Mouse (Mus musculus): ENCODE results near the gene AC129217.1. TPM values are rescaled to one million over a fixed set of nuclear protein-coding genes. Genes with fewer than 3 reads are reported as not detected.
A peak's percentile ranks its signal among the peaks of the same experiment; 100 is the strongest.
"Not testable (repeated sequence)": the region's sequence is repeated elsewhere in the genome, so short reads cannot be mapped to it uniquely, and the experiment has no call there.

The AC129217.1 gene
- total RNA-seq, 2 experiments from 2014 or later: not detected

DNA sequence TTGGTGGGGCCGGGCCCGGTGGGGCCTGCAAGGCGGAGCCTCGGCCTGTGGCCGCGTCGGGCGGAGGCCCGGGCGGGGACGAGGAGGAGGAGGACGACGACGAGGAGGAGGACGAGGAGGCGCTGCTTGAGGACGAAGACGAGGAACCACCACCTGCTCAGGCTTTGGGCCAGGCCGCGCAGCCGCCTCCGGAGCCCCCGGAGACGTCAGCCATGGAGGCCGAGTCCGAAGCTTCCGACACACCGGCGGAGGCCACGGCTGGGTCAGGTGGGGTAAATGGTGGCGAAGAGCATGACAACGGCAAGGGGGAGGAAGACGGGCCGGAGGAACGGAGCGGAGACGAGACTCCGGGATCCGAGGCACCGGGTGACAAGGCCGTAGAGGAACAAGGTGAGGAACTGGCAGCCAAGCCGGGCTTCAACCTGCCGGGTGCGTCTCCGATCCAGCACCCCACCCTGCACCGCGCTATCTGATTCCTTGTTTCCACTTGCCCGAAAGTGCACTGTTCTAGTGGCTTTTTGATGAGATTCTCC, 9.1 kb upstream of the AC129217.1 start:
- intact Hi-C loops (cut with DNase I): loop anchor here (5.0 kb wide), 1 partner anchor 73 kb away; no protein-coding TSS in a partner anchor

DNA sequence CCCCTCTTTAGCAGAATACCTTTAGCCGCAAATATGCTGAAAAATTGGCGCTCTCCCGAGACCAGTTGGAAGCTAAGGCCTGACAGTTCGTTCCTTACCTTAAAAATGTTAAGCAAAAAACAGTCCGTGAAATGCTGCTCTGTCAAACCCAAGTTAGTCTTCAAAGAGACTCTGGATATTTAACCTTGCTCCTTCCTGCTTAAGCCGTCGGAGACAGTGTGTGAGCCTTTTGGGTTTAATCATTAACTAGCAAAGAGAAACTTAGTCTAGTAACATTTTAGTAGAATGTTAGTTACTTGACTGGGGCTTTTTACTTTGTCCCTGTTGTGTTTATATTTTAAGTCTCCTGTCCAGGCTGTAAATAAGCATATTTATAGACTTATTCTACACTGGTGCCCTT, 8.4 kb upstream of the AC129217.1 start:
- no peak for DNase-seq (ENCODE audit: low spot score in 2 of 2)
- intact Hi-C loops (cut with DNase I): loop anchor here (5.0 kb wide), 1 partner anchor 74 kb away; no protein-coding TSS in a partner anchor

More for the DNA sequence above, 9.1 kb upstream of the AC129217.1 start:
- DNase-seq (ENCODE audit: low spot score in 2 of 2): no peak

DNA sequence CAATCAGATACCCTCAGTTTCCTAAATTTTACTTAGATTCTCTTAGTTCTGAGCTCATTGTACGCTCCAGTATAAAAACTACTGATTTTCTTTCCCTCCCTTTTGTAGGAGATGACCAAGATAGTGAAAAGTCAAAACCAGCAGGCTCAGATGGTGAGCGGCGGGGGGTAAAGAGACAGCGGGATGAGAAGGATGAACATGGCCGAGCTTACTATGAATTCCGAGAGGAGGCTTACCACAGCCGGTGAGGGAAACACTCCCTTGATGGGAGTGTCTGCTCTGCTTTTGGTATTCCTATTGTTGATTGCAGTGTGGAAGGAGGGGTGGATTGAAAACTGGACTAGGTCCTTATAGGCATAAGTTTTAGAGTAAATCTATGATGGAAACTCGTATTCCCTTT, 6.9 kb upstream of the AC129217.1 start:
- no peak for DNase-seq (ENCODE audit: low spot score in 2 of 2)
- intact Hi-C loops (cut with DNase I): loop anchor here (5.0 kb wide), 1 partner anchor 75 kb away; no protein-coding TSS in a partner anchor

GRCm38 (mm10) chr19:8830664-8831063, 1.1 kb downstream of the AC129217.1 start:
- intact Hi-C loops (cut with DNase I): no loop called here
- DNase-seq (ENCODE audit: low spot score in 2 of 2): no peak

DNA sequence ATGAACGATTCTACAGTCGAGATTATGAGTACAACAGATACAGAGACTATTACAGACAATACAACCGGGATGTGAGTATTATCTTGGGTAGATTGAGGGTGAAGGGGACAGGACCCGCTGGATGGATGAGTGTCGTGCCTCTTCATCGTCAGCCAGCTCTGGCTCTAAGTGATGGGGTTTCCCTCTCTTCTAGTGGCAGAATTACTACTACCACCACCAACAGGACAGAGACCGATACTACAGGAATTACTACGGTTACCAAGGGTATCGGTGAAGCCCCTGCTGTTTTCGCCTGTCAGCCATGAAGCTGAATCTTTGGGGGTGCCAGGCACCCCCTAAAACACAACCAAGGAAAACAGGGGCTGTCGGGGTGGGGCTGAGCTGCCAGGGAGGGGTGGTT, 1.7 kb downstream of the AC129217.1 start:
- DNase-seq (ENCODE audit: low spot score in 2 of 2): no peak
- intact Hi-C loops (cut with DNase I): no loop called here

GRCm38 (mm10) chr19:8832971-8833370, 3.4 kb downstream of the AC129217.1 start:
- DNase-seq (ENCODE audit: low spot score in 2 of 2): no peak

DNA sequence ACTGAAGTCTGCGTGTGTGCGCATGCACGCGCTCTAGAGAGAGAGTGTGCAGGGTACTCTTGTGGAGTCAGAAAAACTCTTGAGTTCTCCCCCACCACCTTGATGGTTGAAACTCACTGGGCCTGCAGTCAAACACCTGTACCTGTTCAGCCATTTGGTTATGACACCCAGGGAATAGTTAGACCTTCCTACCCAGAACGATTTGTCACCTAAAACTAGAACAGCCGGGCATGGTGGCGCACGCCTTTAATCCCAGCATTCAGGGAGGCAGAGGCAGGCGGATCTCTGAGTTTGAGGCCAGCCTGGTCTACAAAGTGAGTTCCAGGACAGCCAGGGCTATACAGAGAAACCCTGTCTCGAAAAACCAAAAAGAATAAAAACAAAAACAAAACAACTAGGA, 6.8 kb downstream of the AC129217.1 start:
- intact Hi-C loops (cut with DNase I); DNase-seq (ENCODE audit: low spot score in 2 of 2): not testable (repeated sequence)

More at GRCm38 (mm10) chr19:8832971-8833370, 3.4 kb downstream of the AC129217.1 start:
- intact Hi-C loops (cut with DNase I): no loop called here

DNA sequence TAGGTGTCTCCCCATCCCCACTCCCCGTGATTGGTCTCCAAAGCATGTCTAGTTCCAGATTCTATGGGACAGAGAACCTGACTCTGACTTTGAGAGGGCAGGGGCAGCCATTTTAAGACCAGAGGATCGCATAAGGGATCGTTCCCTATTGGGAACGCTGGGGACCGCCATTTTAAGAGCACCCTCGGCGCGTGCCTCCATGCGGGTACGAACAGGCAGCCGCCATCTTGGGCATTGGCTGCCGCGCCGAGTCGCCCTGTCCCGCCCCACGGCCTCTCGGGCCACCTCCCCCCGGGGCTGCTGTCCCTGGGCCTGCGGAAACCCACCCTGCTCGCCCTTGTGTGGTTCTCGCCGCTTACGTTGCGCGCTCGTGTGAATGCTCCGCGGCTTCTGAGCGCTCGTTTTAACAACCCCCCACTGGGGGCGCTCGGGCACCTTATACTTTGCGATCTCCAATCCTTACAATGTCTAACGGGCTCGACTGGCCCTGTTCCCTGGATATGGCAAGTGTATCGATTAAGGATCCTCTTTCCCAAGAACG, 7.7 kb downstream of the AC129217.1 start, which contains the start of gene Bscl2:
Gene Bscl2 (plus strand): TSS at position 217 of the 541 bp plus-strand sequence.
- intact Hi-C loops (cut with DNase I): no loop called here
- DNase-seq (ENCODE audit: low spot score in 2 of 2): peak; percentile 87 to 94

DNA sequence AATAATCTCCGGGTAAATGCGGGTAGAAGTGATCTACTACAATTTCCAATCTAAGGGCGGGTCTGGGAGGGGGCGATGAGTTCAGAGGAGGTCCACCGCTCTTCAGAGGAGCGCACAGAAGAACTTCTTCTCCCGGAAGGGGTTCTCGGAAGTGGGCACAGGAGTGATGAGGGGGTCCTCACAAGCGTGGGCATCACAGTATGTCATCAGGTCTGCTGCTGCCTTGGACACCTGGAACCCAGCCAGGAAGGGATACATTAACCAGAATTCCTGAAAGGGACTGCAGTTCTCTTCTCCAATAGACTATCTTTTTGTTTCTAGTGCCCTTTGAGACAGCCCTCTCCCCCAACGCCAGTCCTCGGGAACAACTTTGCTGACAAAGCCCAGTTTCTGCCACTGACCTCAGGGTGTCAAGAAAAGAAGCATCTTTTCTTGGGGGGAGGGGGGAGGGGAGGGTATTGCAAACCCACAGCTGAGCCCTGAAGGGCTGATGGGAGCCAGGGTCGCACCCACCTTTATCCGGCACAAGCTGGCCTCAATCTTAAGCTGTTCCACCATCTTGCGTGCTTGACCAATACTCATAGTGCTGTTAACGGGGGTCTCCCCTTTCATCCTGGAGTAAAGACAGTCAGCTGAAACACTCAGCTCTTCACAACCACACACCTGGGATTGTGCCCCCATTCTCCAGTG, 8.6 kb downstream of the AC129217.1 start:
- intact Hi-C loops (cut with DNase I): no loop called here
- peak in 1 of 2 experiments; percentile 72 for DNase-seq (ENCODE audit: low spot score in 2 of 2)

DNA sequence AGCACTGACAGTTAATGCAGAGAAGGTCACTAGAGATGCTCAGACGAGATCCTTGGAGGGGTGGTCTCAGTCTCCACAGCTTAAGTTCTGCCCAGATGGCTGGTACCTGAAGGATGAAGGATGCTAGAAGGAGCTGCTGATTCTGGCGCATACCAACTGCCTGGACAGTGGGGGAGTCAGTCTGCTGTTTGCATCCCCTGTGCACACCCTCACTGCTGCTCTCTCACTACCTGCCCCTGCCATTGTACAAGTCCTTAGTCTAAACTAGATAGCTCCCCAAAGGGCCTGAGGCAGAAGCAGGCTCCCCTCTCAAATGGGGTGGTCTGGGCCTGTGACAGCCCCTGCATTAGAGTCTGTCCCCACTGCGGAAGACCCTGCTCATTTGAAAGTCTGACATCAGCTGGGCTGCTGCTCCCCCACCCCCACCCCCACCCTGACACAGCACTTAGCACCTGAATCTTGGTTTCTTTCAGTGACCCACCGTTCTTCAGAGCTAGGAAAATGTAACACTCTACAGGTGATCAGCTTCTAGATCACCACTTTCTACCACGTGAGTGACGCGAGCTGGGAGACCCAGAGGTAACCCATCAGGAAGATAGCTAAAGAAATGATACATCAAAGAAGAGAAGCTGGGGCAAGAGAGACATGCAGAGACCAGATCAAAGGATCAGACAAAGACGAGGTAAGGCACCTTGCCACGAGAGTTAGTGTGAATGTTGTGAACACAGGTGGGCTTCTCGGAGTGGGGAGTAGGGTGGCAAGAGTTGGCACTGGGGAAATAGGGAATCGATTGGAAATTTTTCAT, 9.7 kb downstream of the AC129217.1 start, which contains the start of gene Gng3:
Gene Gng3 (minus strand): TSS at position 92 of the 805 bp plus-strand sequence.
- intact Hi-C loops (cut with DNase I): no loop called here
- peak; percentile 86 to 91 for DNase-seq (ENCODE audit: low spot score in 2 of 2)

DNA sequence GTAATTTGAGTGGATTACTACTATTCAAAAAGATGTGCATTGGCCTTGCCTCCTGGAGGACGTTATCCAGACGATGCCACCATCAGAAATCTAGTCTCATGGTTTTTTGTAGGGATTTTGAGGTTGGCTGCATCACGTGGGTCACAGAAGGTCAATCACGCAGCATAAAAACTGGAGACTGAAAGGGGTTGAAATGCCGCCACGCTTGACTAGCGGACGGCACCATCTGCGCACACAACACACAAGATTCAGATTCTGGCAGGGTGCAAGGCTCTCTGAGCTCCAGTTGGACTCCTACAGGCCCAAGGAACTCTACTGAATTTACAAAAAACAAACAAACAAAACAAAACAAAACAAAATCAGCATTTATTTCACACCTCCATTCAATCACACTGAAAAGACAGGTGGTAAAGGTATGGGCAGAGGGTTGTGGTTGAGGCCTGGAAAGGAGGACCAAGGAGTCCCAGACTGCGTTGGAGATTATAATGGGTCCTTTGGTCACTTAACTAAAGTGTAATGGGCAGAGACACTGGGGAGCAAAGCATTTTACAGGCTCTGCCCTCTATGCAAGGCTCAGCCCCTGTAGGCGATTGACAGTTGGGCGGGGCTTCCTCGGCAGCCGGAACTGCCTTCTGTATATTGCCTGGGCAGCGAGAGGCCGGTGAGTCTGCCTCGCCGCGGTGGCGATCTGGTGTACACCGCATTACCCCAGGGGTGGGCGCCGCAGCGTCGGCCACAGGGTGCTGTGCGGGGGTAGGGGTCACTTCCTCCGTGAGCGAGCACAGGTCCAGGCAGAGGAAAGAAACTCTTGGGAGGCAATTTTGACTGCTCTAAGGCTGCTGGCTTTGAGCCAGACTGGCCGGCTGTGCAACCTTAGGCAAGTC, 10.6 kb downstream of the AC129217.1 start:
- peak in 1 of 2 experiments; percentile 70 for DNase-seq (ENCODE audit: low spot score in 2 of 2)
- intact Hi-C loops (cut with DNase I): loop anchor here (5.0 to 10.0 kb wide), 2 partner anchors 115 to 242 kb away; partner anchors contain the start of gene Tut1

DNA sequence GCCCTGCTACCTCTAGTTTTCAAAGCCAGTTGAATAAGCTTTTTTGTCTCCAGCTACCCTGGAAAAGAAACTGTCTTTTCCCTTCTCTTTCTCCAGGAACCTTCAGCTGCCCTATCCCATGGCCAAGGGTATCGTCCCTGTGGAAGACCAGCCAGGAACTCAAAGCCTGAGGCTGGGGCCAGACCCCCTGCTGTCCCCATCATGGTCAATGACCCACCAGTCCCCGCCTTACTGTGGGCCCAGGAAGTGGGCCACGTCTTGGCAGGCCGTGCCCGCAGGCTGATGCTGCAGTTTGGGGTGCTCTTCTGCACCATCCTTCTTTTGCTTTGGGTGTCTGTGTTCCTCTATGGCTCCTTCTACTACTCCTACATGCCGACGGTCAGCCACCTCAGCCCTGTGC, 11.4 kb downstream of the AC129217.1 start:
- DNase-seq (ENCODE audit: low spot score in 2 of 2): no peak
- intact Hi-C loops (cut with DNase I): loop anchor here (5.0 to 10.0 kb wide), 2 partner anchors 114 to 241 kb away; partner anchors contain the start of gene Tut1

DNA sequence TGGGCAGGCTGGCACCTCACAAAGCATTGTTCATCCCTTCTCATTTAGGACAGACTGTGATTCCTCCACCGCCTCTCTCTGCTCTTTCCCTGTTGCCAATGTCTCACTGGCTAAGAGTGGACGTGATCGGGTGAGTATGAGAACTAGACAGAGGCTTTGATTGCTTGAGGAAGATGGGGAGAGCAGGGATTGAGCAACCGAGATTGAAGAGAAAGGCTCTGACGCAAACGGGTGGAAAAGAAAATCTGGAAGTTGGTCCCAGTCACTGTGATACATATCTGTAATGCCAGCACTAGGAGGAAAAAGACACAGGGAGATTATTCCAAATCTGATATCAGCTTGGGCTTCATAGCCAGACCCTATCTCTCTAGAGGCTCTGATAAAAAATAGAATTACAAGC, 13.4 kb downstream of the AC129217.1 start:
- intact Hi-C loops (cut with DNase I): loop anchor here (5.0 to 10.0 kb wide), 2 partner anchors 112 to 239 kb away; partner anchors contain the start of gene Tut1
- DNase-seq (ENCODE audit: low spot score in 2 of 2): no peak

DNA sequence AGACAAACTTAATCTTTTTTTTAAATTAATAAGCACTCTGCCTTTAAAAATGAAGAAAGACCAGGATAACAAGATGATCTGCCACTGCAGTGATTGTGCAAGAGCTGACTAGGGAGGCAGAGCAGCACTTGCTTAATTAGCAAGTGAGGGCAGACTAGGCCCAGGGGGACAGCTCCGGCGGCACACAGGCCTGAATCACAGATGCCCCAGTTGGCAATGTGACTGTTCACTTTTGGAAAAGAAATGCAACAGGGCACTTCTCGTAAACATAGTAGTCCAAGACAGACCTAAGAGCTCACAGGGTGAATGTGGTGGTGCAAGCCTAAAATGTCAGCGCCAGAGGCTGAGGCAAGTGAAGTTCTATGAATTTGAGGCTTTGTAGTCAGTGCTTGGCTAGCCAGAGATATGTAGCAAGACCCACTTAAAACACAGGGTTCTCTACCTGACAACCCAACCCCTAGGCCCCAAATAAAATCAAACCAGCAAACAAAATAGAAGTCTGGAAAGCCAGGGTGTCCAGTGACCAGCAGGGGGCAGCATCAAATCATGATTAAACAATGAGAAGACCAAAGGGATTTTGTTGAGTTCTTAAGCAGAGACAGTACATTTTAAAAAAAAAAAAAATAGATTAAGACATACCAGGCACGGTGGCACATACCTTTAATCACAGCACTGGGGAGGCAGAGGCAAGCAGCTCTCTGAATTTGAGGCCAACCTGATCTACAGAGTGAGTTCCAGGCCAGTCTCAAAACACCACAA, 15.0 kb downstream of the AC129217.1 start:
- intact Hi-C loops (cut with DNase I): loop anchor here (5.0 to 10.0 kb wide), 2 partner anchors 110 to 238 kb away; partner anchors contain the start of gene Tut1
- peak; percentile 86 to 87 for DNase-seq (ENCODE audit: low spot score in 2 of 2)

- intact Hi-C loops (cut with DNase I): loop anchor here (10.0 kb wide), 1 partner anchor 106 kb away; the partner anchor contains the start of gene Tut1
- DNase-seq (ENCODE audit: low spot score in 2 of 2): no peak
Measured at GRCm38 (mm10) chr19:8848356-8848755, 18.8 kb downstream of the AC129217.1 start.

DNA sequence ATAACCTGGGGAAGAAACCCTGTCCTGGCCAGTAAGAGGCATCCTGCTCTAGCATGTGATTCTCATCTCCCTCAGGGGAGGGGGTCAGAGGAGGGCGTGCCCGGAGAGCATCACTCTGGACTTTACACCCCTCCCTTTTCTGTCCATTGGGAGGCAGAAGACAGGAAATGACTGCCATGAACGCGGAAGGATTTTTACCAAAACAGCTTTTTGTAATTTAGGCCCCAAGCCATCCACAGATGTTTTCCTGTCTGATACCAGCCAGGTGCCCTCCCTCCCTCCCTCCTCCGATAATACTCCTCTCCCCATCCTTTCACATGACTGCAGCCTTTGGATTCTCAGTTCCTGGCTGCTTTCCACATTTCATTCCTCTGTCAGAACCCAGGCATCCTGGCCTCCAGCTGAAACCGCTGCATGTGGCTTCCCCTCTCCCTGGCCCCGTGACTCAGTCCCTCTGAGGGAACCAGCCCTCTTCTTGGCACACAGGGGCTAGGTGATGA, 20.9 kb downstream of the AC129217.1 start, which contains the start of gene Lrrn4cl:
Gene Lrrn4cl (plus strand): TSS at position 367 of the 500 bp plus-strand sequence.
- intact Hi-C loops (cut with DNase I): loop anchor here (5.0 to 10.0 kb wide), 2 partner anchors 37 to 264 kb away; partner anchors contain the start of genes 1810009A15Rik and Gm49416
- no peak for DNase-seq (ENCODE audit: low spot score in 2 of 2)

GRCm38 (mm10) chr19:8851639-8852038, 22.1 kb downstream of the AC129217.1 start:
- no peak for DNase-seq (ENCODE audit: low spot score in 2 of 2)
- intact Hi-C loops (cut with DNase I): loop anchor here (5.0 to 10.0 kb wide), 2 partner anchors 36 to 263 kb away; partner anchors contain the start of genes 1810009A15Rik and Gm49416

Measured in left cerebral cortex, postnatal 14 days (tissue).